Mouse (Mus musculus) adrenal gland (tissue): Measurements from ENCODE around the gene Gm11168.
"Not testable (repeated sequence)": the region's sequence is repeated elsewhere in the genome, so short reads cannot be mapped to it uniquely, and the experiment has no call there.

Source experiments
- intact Hi-C: fragments of 180-260 bp; cut with DNase I; formaldehyde crosslinking; loops from one replicate; pipeline ENCODE4 v1.15.1; 2025
- microRNA-seq, 2 experiments: library from miRNA; unstranded; fragments of <30 nt; microRNA quantifications; one replicate each; pipeline ENCODE4; 2019

The Gm11168 gene

DNA sequence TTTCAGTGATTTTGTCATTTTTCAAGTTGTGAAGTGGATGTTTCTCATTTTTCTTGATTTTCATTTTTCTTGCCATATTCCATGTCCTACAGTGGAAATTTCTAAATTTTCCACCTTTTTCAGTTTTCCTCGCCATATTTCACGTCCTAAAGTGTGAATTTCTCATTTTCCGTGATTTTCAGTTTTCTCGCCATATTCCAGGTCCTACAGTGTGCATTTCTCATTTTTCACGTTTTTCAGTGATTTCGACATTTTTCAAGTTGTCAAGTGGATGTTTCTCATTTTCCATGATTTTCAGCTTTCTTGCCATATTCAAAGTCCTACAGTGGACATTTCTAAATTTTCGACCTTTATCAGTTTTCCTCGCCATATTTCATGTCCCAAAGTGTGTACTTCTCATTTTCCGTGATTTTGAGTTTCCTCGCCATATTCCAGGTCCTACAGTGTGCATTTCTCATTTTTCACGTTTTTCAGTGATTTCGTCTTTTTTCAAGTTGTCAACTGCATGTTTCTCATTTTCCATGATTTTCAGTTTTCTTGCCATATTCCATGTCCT, 21.8 kb downstream of the Gm11168 start, which contains the start of gene Gm10717:
Gene Gm10717, plus strand, starts transcription at position 506 of the 556 bp plus-strand sequence.
- intact Hi-C loops, result not testable (repeated sequence)

- intact Hi-C loops, result not testable (repeated sequence)
Observed at GRCm38 (mm10) chr9:3025653-3026052, 22.5 kb downstream of the Gm11168 start.

DNA sequence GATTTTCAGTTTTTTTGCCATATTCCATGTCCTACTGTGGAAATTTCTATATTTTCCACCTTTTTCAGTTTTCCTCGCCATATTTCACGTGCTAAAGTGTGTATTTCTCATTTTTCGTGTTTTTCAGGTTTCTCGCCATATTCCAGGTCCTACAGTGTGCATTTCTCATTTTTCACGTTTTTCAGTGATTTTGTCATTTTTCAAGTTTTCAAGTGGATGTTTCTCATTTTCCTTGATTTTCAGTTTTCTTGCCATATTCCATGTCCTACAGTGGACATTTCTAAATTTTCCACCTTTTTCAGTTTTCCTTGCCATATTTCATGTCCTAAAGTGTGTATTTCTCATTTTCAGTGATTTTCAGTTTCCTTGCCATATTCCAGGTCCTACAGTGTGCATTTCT, 23.0 kb downstream of the Gm11168 start:
- intact Hi-C loops, result not testable (repeated sequence)

DNA sequence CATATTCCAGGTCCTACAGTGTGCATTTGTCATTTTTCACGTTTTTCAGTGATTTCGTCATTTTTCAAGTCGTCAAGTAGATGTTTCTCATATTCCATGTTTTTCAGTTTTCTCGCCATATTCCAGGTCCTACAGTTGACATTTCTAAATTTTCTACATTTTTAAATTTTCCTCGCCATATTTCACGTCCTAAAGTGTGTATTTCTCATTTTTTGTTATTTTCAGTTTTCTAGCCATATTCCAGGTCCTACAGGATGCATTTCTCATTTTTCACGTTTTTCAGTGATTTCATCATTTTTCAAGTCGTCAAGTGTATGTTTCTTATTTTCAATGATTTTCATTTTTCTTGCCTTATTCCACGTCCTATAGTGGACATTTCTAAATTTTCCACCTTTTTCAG, 23.6 kb downstream of the Gm11168 start:
- intact Hi-C loops, result not testable (repeated sequence)

DNA sequence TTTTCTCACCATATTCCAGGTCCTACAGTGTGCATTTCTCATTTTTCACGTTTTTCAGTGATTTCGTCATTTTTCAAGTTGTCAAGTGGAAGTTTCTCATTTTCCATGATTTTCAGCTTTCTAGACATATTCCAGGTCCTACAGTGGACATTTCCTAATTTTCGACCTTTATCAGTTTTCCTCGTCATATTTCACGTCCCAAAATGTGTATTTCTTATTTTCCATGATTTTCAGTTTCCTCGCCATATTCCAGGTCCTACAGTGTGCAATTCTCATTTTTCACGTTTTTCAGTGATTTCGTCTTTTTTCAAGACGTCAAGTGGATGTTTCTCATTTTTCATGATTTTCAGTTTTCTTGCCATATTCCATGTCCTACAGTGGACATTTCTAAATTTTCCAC, 24.1 kb downstream of the Gm11168 start:
- intact Hi-C loops, result not testable (repeated sequence)

DNA sequence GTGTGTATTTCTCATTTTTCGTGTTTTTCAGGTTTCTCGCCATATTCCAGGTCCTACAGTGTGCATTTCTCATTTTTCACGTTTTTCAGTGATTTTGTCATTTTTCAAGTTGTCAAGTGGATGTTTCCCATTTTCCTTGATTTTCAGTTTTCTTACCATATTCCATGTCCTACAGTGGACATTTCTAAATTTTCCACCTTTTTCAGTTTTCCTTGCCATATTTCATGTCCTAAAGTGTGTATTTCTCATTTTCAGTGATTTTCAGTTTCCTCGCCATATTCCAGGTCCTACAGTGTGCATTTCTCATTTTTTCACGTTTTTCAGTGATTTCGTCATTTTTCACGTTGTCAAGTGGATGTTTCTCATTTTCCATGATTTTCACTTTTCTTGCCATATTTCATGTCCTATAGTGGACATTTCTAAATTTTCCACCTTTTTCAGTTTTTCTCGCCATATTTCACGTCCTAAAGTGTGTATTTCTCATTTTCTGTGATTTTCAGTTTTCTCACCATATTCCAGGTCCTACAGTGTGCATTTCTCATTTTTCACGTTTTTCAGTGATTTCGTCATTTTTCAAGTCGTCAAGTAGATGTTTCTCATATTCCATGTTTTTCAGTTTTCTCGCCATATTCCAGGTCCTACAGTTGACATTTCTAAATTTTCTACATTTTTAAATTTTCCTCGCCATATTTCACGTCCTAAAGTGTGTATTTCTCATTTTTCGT, 26.3 kb downstream of the Gm11168 start:
- intact Hi-C loops, result not testable (repeated sequence)

GRCm38 (mm10) chr9:3030677-3031318, 27.7 kb downstream of the Gm11168 start:
- intact Hi-C loops, result not testable (repeated sequence)

DNA sequence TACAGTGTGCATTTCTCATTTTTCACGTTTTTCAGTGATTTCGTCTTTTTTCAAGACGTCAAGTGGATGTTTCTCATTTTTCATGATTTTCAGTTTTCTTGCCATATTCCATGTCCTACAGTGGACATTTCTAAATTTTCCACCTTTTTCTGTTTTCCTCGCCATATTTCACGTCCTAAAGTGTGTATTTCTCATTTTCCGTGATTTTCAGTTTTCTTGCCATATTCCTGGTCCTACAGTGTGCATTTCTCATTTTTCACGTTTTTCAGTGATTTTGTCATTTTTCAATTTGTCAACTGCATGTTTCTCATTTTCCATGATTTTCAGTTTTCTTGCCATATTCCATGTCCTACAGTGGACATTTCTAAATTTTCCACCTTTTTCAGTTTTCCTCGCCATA, 31.2 kb downstream of the Gm11168 start, which contains the start of gene Gm17535:
Gene Gm17535, plus strand, starts transcription at position 301 of the 400 bp plus-strand sequence.
- intact Hi-C loops, result not testable (repeated sequence)

- intact Hi-C loops, result not testable (repeated sequence)
Observed at GRCm38 (mm10) chr9:3036577-3036976, 33.4 kb downstream of the Gm11168 start, which contains the start of gene Gm10715. Gene Gm10715, plus strand, starts transcription at chr9:3036877.

DNA sequence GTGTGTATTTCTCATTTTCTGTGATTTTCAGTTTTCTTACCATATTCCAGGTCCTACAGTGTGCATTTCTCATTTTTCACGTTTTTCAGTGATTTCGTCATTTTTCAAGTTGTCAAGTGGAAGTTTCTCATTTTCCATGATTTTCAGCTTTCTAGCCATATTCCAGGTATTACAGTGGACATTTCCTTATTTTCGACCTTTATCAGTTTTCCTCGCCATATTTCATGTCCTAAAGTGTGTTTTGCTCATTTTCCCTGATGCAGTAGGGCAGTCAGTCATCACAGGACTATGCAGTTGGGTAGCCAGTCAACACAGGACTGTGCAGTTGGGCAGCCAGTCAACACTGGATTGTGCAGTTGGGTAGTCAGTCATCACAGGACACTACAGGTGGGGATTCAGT, 35.0 kb downstream of the Gm11168 start:
- intact Hi-C loops, result not testable (repeated sequence)

Small RNA genes lying within 50 kb of the gene (microRNA-seq; reads per million reads assigned to microRNA genes)
- gene Mir101c, result 0 to 0.12 reads per million in 2 experiments
